Mouse (Mus musculus): ENCODE measurements around the gene Igfbp1.

Igfbp1 gene

GRCm38 (mm10) chr11:7197491-7197941, at the start of gene Igfbp1:
TSS of gene Igfbp1 (plus strand) at chr11:7197782.
- no peak for DNase-seq

- DNase-seq: peak in 1 of 2 experiments; percentile 40
These were observed 49.6 kb upstream of the Igfbp1 start for GRCm38 (mm10) chr11:7147945-7148344.

DNA sequence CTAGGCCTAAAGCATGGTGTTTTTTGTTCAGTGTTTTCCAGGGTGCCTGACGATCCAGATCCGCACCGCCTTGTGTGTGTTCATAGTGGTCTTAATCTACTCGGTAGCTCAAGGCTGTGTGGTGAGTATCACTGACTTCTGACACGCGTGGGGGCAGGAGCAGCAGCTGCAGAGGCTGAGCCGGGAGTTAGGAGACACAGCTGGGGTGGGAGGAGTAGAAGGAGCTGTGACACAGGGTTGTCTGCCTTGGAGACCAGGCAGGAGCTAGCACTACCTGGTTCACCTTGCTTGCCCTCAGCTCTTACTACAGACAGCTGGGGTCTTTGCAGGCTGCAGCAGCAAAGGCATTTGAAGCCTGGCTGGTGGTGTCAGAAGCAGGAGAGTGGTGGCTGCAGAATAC, 48.1 kb upstream of the Igfbp1 start:
- DNase-seq: no peak

DNA sequence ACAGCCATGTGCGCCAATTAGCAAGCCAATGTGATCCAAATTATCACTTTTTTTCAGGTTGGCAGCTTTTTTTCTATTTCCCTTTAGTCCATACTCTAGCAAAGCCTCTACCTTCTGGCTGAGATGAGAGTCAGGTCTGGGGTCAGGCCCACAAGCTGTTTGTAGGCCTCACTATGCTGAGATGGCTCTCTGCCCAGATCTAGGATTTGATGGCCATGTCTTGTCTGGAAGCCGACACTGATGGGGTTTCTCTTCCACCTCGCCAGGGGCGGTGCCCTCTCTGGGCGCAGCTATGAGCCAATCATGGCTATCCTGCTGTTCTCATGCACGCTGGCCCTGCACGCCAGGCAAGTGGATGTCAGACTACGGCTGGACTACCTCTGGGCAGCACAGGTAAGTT, 47.1 kb upstream of the Igfbp1 start:
- DNase-seq: peak; percentile 79 to 80

- DNase-seq: no peak
These were observed 45.2 kb upstream of the Igfbp1 start for GRCm38 (mm10) chr11:7152371-7152770.

DNA sequence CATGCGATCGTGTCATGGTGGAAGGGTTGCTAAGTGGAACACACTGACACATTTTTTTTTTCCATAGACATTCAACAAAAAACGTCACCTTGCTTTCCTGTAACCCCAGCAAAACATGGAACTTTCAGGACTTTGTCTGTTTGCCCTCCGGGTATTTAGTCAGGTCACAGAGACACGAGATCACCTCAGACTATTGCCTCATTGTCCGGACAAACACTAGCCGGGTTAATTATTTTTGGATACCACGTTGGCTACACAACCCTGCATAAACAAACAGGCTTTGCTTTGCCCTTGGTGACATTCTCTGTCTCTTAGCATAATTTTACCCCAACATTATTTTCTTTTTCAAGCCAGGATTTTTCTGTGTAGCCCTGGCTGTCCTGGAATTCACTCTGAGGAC, 44.5 kb upstream of the Igfbp1 start:
- DNase-seq: no peak

DNA sequence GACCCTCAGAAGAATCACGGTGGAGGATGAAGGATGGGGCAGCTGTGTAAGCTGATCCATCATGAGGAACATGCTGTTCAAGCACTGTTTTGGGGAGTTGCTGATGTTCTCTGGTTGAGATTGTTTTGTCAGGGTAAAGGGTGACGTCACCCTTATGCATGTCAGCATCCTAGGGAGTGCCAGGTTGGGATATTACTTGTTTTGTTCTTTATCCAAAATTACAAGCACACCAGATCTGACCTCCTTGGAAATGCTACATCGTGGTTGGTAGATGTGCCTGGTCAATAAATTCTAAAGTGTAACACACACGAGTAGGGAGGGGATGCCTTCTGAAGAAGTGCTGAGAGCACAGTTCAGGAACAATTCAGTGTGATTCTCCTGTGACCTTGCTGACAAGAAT, 41.2 kb upstream of the Igfbp1 start:
- no peak for DNase-seq

- no peak for DNase-seq
These were observed 39.4 kb upstream of the Igfbp1 start for GRCm38 (mm10) chr11:7158196-7158595.

DNA sequence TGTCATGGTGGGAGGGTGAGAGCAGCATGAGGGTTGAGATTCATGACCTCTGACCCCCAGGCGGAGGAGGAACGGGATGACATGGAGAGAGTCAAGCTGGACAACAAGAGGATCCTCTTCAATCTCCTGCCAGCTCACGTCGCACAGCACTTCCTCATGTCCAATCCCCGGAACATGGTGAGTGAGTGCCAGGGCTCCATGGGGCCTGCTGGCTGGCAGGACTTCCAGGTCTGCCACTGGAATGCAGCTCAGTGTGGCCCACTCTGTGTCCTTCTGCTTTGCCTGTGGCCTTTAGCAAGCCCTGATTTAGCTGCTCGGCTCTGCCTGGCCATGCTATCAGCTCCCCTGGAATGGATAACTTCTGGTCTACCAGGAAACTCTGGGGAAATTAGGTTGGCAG, 37.4 kb upstream of the Igfbp1 start:
- DNase-seq: peak; percentile 62 to 71

- DNase-seq: no peak
These were observed 36.9 kb upstream of the Igfbp1 start for GRCm38 (mm10) chr11:7160637-7161101.

DNA sequence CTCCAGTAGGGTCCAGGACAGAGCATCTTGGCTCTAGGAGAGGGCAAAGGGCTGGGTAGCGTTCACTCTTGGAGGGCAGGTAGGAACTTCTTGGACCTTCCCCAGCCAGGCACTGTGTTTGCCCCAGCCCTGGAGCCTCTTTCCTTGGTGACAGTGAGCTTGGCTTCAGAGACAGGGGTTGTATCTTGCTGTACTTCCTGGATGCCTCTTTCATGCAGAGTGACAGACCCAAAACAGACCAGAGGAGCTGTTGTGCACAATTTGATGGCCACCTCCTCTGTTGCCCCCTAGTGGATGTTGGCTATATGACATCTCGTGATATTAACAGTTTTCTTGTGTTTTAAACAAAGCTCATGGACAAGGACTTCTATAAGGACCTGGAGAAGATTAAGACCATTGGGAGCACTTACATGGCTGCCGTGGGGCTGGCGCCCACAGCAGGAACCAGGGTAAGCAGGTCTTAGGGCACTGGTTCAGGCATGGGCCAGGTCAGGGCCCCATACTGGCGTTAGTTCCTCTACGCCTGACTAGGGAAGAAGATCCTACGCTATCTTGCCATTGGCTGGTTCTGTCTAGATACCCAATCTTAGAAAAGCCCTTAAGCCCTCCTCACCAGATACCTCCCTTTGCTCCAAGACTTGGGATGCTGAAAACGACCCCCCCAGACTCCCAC, 35.9 kb upstream of the Igfbp1 start:
- peak; percentile 70 to 75 for DNase-seq

GRCm38 (mm10) chr11:7164416-7164815, 33.2 kb upstream of the Igfbp1 start:
- DNase-seq: no peak

DNA sequence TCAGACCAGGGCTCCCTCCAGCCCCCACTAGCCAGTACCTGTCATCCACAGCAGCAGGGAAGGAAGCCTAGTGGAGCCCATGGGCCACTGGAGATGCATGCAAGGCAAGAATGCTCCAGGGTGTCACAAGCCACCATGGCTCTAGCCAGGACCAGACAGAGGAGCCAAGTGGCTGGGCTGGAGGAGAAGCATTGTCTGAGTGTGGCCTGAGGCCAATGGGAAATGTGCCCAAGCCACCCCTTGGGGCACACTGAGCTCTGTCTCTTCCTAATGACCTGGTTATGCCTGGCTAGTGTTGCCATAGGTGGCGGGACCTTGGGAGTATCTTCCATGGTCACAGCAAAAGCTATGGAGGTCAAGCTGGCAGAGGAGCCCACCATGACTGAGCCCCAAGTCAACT, 27.9 kb upstream of the Igfbp1 start:
- DNase-seq: peak in 1 of 2 experiments; percentile 34

DNA sequence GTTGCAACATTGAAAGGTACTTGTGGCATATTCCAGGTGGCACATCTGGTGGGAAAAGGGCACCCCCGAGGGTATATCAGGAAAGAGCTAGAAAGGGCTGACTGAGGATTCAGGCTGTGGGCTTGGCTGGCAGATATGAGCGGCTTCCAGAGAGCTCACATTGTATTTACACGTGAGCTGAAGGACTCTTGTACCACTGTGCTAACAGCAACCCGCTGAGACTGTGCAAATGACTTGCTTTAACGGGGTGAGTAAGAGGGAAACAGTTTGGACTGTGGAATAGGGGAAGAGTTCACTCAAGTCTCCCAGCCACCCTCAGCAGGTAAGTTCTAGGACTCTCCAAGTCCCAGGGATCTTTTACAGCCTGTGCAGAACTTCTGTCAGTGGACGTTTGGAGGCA, 23.9 kb upstream of the Igfbp1 start:
- DNase-seq: no peak

- DNase-seq: no peak
These were observed 18.9 kb upstream of the Igfbp1 start for GRCm38 (mm10) chr11:7178724-7179123.

DNA sequence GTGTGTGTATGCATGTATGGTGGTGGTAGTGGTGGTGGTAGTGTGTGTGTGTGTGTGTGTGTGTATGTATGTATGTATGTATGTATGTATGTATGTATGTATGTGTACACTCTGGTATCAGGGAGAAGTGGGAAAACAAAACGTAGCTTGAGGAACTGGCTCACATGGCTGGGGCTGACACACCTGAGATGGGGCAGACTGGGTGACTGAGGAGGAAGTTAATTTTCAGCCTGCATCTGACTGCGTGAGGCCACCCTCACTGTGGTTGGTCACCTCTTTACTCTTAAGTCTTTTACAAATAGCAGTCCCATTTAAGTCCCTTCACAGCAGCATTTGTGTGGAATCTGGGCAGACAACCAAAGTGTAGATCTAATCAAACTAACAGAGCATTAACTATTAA, 18.3 kb upstream of the Igfbp1 start:
- no peak for DNase-seq

DNA sequence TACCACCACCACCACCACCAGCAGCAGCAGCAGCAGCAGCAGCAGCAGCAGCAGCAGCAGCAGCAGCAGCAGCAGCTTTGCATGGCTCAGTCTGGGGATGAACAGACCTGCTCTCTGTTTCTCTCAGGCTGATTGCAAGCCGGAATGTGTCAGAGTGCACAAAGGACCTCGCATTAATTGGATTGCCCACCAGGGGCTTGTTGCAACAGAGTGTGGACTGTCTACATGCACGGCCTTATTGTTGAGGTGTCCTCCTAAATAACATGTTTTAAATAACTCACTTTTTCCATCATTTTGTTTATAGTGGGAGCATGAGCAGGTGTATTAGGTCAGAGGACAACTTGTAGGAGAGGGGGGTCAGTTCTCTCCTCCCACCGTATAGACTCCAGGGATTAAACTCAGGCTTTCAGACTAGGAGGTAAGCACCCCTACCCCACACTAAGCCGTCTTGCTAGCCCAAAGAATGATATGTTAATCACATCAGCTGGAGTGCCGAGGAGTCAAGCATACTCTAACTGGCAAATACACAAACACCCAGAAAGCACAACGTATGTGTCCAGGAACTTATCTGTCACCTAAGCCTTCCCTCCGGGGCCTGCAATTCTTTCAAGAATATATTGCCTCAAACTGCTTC, 15.1 kb upstream of the Igfbp1 start:
- DNase-seq: no peak

DNA sequence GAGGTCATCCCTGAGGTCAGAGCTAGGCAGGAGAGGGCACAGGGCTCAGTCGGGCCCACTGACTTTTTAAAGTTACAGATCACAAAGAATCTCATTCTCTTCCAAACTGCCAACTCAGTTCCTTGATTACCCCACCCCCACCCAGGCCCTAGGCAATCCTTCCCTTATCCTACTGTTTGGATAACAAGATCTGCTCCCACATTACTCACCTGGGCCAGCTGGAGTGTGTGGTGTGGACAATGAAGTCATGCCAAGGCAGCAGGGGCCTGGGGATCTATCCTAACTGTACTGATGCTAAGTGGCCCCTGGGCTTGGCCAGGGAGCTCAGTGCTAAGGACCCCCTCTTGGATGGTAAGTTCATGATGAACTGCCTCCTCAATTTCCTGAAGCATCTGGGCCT, 13.2 kb upstream of the Igfbp1 start:
- DNase-seq: no peak

- DNase-seq: no peak
These were observed 10.1 kb upstream of the Igfbp1 start for GRCm38 (mm10) chr11:7187472-7187871.

GRCm38 (mm10) chr11:7188469-7188868, 9.1 kb upstream of the Igfbp1 start, which contains the start of gene Gm11985:
TSS of gene Gm11985 (minus strand) at chr11:7188569.
- no peak for DNase-seq

DNA sequence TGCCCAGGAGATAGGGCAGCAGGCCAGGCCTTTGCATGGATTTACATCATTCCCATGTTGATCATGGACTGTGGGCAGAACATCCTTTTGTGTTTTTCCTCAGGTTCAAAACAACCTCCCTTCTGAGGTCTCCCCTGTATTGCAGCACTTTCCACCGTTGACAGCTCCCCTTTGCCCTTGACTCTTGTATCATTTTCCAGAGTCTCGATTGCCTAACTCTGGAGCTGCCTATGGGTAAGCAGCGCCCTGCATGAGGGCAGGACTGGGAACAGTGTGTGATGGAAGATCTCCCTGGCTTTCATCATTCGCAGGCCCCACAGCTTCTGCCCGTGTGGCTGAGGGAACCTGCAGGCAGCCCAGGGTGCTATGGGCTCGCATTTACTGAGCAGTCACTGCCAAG, 4.9 kb upstream of the Igfbp1 start:
- DNase-seq: no peak

GRCm38 (mm10) chr11:7193134-7193533, 4.4 kb upstream of the Igfbp1 start:
- DNase-seq: no peak

- no peak for DNase-seq
These were observed 2.9 kb upstream of the Igfbp1 start for GRCm38 (mm10) chr11:7194432-7195311.

- no peak for DNase-seq
These were observed 2.3 kb upstream of the Igfbp1 start for GRCm38 (mm10) chr11:7195312-7195685.

All from cerebellum, postnatal 14 days (tissue).